Mouse (Mus musculus) hindbrain, embryonic 10.5 days (tissue): ENCODE results near the gene Mark3. TPM values are rescaled to one million over a fixed set of nuclear protein-coding genes. Genes with fewer than 3 reads are reported as not detected.

Experiments used
- DNase-seq: peaks from one replicate; pipeline ENCODE4 v3.0.0-alpha.2; 2017; ENCODE audit warnings: low spot score
- H3K27ac ChIP-seq: fragments of 300-500 bp; sonication (generic); 2 replicates; pipeline ENCODE4 v1.5.1; 2016; ENCODE audit warnings: mild to moderate bottlenecking, moderate library complexity
- H3K27me3 ChIP-seq: fragments of 300-500 bp; sonication (generic); 2 replicates; pipeline ENCODE4 v1.6.1; 2016; ENCODE audit warnings: mild to moderate bottlenecking; ENCODE audit not compliant: poor library complexity, insufficient read depth, severe bottlenecking
- H3K36me3 ChIP-seq: fragments of 300-500 bp; sonication (generic); 2 replicates; pipeline ENCODE4 v1.6.1; 2016; ENCODE audit warnings: mild to moderate bottlenecking, moderate library complexity
- H3K4me1 ChIP-seq: fragments of 300-500 bp; sonication (generic); replicated peaks from 2 replicates; pipeline ENCODE4 v1.6.1; 2016; ENCODE audit warnings: mild to moderate bottlenecking
- H3K4me3 ChIP-seq: fragments of 300-500 bp; sonication (generic); 2 replicates; pipeline ENCODE4 v1.5.1; 2016; ENCODE audit warnings: mild to moderate bottlenecking, moderate library complexity
- H3K9me3 ChIP-seq: fragments of 300-500 bp; sonication (generic); 2 replicates; pipeline ENCODE4 v1.6.1; 2016; ENCODE audit warnings: mild to moderate bottlenecking, moderate library complexity
- WGBS: fragments of 180-500 bp; shearing (Covaris S2); methylation state at CpG from one replicate; pipeline ENCODE4 v1.1.7; 2016; 5-methylcytosine and 5-hydroxymethylcytosine counted together
- polyA plus RNA-seq: library from polyadenylated mRNA; unstranded; fragments of >200 nt; fragmentation: Nextera tagmentation; extraction: Ambion mirVana; gene quantifications from 2 replicates; pipeline ENCODE4 v1.2.1, GENCODE M21; 2016

Gene Mark3
- polyA plus RNA-seq, 1 experiment from 2014 or later, result 49.3 TPM

- H3K27ac ChIP-seq, result no peak overlapping the region
- no peak for DNase-seq
- H3K36me3 ChIP-seq, result peaks cover 23% of the 10 kb centered on the region
- no peaks in the 10 kb centered on the region for H3K27me3 ChIP-seq
- no peak overlapping the region for H3K4me3 ChIP-seq
- no peaks in the 10 kb centered on the region for H3K9me3 ChIP-seq
- peaks cover 36% of the 10 kb centered on the region for H3K4me1 ChIP-seq
- 91% methylated on average over 3 of the region's 3 CpGs for WGBS
Observed at GRCm38 (mm10) chr12:111703301-111703700, 129.0 kb downstream of the Mark3 start.

DNA sequence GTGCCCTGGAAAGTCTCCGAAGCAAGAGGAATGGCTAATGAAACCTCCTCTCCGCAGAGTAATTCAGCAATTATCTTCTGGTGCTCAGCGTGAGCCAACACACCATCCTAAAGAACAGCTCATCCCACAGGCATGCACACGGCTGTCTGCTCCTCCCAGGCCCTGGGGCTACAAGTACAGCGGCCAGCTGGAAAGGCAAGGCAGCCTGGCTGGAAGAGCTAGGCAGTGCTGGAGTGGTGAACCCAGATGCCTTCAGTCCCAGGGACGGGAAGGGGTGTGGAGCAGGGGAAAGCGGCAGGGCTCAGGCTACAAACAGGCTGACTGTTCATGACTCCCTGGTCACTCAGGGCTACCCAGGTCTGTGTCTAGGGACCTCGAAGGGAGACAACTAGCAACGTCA is 130.3 kb downstream of the Mark3 start:
- no peak for DNase-seq
- H3K36me3 ChIP-seq, result peaks cover 36% of the 10 kb centered on the region
- WGBS, result 63% methylated on average over 9 of the region's 9 CpGs
- H3K27me3 ChIP-seq, result no peaks in the 10 kb centered on the region
- 0 out of 2 replicates have a peak overlapping the region, but pooled peaks have one; percentile 23 for H3K27ac ChIP-seq
- H3K4me3 ChIP-seq, result no peak overlapping the region
- no peaks in the 10 kb centered on the region for H3K9me3 ChIP-seq
- H3K4me1 ChIP-seq, result peaks cover 30% of the 10 kb centered on the region

DNA sequence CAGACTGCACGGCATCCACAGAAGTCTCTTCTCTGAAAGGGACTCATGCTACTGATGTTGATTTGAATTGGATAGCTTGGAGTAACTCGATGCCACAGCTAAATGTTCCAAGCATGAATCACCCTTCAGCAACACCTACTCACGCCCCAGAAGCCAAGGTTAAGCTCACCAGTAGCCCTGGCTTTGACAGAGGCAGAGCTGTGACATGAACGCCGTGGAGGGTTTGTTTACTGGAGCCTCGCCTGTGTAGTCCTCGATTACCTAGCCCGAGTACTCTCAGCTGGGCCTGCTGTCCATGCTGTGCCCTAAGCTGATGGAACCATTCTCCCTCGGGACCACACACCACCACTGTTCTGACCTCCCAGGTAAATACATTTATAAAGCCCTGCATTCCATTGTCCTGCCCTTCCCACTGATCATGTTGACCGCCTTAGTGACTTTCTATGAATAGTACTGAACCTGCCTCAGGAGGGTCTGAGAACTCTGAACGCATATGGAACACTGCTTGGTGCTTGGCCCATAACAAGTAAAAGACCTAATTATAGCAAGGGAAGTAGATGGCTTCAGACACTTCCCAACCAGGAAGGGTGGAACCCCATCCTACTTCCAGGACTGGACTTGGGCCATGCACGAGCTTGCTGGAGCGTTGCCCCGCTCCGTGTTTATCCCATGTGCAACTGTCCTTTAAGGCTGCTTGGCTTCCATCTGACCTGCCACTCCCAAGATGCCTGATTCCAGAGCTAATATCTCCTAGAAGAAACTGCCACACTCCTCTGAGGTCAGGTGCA is 131.1 kb downstream of the Mark3 start:
- DNase-seq, result no peak
- no peaks in the 10 kb centered on the region for H3K9me3 ChIP-seq
- peaks cover 43% of the 10 kb centered on the region for H3K36me3 ChIP-seq
- 78% methylated on average over 15 of the region's 15 CpGs for WGBS
- H3K27me3 ChIP-seq, result no peaks in the 10 kb centered on the region
- H3K27ac ChIP-seq, result peak overlapping the region; percentile 4; the same call in 1 of the 2 replicates
- H3K4me3 ChIP-seq, result no peak overlapping the region
- H3K4me1 ChIP-seq, result peaks cover 22% of the 10 kb centered on the region

Other genes with a start within 250 kb of the Mark3 start
- 32.6 and 34.7 TPM in 2 replicates for gene Cdc42bpb, start 196.8 kb upstream of the Mark3 start, polyA plus RNA-seq
- gene Lbhd2, start 167.7 kb upstream of the Mark3 start, polyA plus RNA-seq, result 0.25 TPM in 1 of 2 replicates, not detected in the other
- 4.7 and 5.4 TPM in 2 replicates for gene Exoc3l4, start 157.5 kb upstream of the Mark3 start, polyA plus RNA-seq
- 3.0 and 3.2 TPM in 2 replicates for gene Tnfaip2, start 132.1 kb upstream of the Mark3 start, polyA plus RNA-seq
- 11.6 and 14.1 TPM in 2 replicates for gene Gm266, start 88.7 kb upstream of the Mark3 start, polyA plus RNA-seq
- gene Eif5, start 36.5 kb upstream of the Mark3 start, polyA plus RNA-seq, result 570 and 710 TPM in 2 replicates
- 2,059 and 2,773 TPM in 2 replicates for gene Ckb, start 97.8 kb downstream of the Mark3 start, polyA plus RNA-seq
- 15.1 and 16.2 TPM in 2 replicates for gene Trmt61a, start 103.6 kb downstream of the Mark3 start, polyA plus RNA-seq
- 53.5 and 53.6 TPM in 2 replicates for gene Bag5, start 138.7 kb downstream of the Mark3 start, polyA plus RNA-seq
- 55.3 and 59.2 TPM in 2 replicates for gene Apopt1, start 138.7 kb downstream of the Mark3 start, polyA plus RNA-seq
- 192 and 303 TPM in 2 replicates for gene Klc1, start 184.3 kb downstream of the Mark3 start, polyA plus RNA-seq
- 13.2 and 15.1 TPM in 2 replicates for gene Xrcc3, start 239.3 kb downstream of the Mark3 start, polyA plus RNA-seq
- 71.5 and 75.4 TPM in 2 replicates for gene Zfyve21, start 239.6 kb downstream of the Mark3 start, polyA plus RNA-seq